Mouse (Mus musculus) cerebellum, adult 11-12 months (tissue): ENCODE data around the gene Gm20425.

Source experiments
- DNase-seq: peaks from one replicate; pipeline ENCODE4 v3.0.0; 2022

Gene Gm20425

DNA sequence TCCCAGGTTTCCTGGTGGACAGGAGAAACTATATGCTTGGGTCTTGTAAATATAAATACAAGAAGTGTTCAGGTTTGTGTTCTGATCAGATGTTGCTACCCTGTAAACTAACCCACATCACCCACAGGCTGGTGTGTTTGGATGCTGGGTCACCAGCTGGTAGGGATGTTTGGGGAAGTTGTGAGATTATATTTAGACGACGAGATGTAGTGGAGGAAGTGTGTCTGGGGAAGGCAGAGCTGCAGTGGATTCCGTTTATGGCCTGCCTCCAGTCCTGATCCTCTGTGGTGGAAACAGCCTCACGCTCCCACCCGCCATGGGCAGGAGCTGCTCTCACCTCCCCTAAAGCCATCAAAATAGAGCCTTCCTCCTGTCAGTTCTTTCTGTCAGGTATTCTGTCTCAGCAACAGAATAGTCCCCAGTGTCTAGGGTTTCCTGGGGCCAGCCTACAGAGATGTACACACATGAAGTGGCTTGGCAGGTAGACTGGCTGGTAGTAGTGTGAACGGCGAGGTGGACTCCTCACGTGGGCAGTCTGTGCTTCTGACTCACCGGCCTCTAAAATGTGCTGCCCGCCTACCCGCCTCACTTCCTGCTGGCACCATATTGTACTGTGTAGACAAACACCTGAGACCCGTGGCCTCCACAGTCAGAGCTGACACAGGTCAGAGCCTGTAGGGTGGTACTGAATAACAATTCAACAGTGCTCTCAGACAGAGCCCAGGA, 80.9 kb downstream of the Gm20425 start:
- no peak for DNase-seq

GRCm38 (mm10) chr9:103147103-103147502, 83.0 kb downstream of the Gm20425 start:
- DNase-seq: no peak

DNA sequence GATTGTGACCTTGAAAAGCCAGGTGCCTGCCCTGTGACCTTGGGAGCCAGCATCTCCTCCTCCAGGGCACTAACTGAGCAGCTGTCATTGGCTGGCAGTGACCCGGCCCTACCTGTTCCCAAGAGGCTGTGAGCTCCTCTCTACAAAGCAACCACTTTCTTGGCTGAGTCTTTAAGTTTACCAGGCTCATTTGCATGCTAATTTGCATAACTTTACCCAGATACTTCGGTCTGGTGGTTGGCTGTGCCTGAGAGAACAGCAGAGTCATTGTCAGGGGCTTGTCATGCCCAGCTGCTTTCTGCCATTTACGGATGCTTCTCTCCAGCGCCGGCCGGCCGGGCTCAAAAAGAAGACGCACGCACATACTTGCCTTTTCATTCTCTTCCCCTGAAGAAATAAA, 83.4 kb downstream of the Gm20425 start:
- no peak for DNase-seq

DNA sequence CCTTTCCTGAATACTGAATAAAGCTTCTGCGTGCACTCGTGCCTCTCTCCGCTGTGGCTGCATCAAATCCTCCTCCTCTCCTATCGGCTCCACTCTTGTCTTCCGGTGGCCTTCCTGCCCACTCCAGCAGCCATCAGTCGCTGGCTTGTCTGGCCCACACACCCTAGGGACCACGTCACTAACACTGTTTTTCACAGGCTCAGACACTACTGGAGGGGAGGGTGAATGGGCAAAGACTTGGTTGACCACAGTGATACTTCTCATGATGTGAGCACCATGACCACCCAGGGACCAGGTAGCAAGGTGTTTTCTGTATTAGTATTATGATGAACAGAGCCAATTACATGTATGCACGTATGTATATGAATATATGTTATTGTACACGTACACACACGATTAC, 83.8 kb downstream of the Gm20425 start:
- DNase-seq: no peak

GRCm38 (mm10) chr9:103145351-103145750, 84.8 kb downstream of the Gm20425 start:
- DNase-seq: no peak

DNA sequence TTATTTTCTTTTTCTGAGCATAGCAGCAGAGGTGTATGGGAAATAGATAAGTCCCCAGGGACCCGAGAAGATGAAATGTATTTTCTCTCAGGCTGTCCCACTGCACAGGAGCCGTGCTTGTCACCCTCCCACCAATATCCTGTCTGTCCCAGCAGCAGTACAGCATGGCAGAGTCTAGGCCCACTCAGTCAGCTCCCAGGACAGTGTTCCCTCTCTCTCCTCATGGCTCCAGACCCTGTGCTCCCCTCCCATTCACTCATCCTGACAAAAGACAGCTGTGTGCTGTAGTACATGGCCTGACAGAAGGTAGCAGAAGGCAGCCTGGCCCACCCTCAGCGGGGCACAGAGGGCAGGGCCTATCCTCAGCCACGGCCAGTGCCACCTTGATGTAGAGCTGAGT, 86.2 kb downstream of the Gm20425 start:
- no peak for DNase-seq

DNA sequence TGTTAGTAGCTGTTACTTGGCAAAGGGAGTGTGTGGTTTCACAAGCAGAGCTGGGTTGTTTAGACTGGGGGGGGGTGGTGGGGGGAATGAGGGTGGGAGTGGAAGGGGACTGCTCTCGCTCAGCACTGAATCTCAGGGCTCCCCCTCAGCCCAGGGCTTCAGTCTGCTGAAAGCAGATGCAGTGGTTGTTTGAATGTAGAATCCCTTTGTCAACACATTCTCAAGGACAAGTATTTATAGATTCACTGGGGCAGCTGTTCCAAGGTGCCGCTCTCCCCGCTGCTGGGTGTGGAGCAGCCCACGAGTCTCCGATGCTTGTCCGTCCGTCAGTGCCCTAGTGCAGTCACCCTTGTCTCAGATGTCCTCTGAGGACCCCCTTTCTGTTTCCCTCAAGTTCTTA, 88.8 kb downstream of the Gm20425 start:
- no peak for DNase-seq

GRCm38 (mm10) chr9:103140384-103140783, 89.7 kb downstream of the Gm20425 start:
- no peak for DNase-seq
